Mouse (Mus musculus) gastrocnemius, postnatal 10 days (tissue): ENCODE data around the gene Kcnip1. TPM values are rescaled to one million over a fixed set of nuclear protein-coding genes. Genes with fewer than 3 reads are reported as not detected.

Experiments used
- DNase-seq: peaks from one replicate; pipeline ENCODE4 v3.0.0; 2021; ENCODE audit warnings: mixed read lengths
- total RNA-seq, 2 experiments: library from RNA; stranded (reverse); gene quantifications; 2 replicates each; pipeline ENCODE4 v1.2.3; 2021

The Kcnip1 gene
- total RNA-seq, 2 experiments from 2014 or later = 0.14 to 0.18 TPM

- no peak for DNase-seq
These were observed 6.4 kb downstream of the Kcnip1 start for GRCm38 (mm10) chr11:33986525-33986924.

- no peak for DNase-seq
These were observed 12.8 kb downstream of the Kcnip1 start for GRCm38 (mm10) chr11:33980146-33980545.

- no peak for DNase-seq
These were observed 17.8 kb downstream of the Kcnip1 start for GRCm38 (mm10) chr11:33975121-33975520.

GRCm38 (mm10) chr11:33974341-33975040 lies 18.5 kb downstream of the Kcnip1 start:
- DNase-seq = no peak

GRCm38 (mm10) chr11:33972114-33972513 lies 20.8 kb downstream of the Kcnip1 start:
- no peak for DNase-seq

- DNase-seq = no peak
These were observed 23.8 kb downstream of the Kcnip1 start for GRCm38 (mm10) chr11:33969199-33969598.

GRCm38 (mm10) chr11:33967708-33968107 lies 25.2 kb downstream of the Kcnip1 start:
- no peak for DNase-seq

- no peak for DNase-seq
These were observed 27.6 kb downstream of the Kcnip1 start for GRCm38 (mm10) chr11:33965380-33965779.

GRCm38 (mm10) chr11:33962688-33963407 lies 30.1 kb downstream of the Kcnip1 start, which contains the start of gene Kcnmb1:
TSS of gene Kcnmb1 (plus strand) at chr11:33963013.
- no peak for DNase-seq

GRCm38 (mm10) chr11:33962178-33962577 lies 30.8 kb downstream of the Kcnip1 start:
- DNase-seq = no peak

- DNase-seq = peak; percentile 68
These were observed 34.2 kb downstream of the Kcnip1 start for GRCm38 (mm10) chr11:33958713-33959112.

GRCm38 (mm10) chr11:33957595-33957994 lies 35.4 kb downstream of the Kcnip1 start:
- DNase-seq = no peak

GRCm38 (mm10) chr11:33956623-33957022 lies 36.3 kb downstream of the Kcnip1 start:
- no peak for DNase-seq

- no peak for DNase-seq
These were observed 37.0 kb downstream of the Kcnip1 start for GRCm38 (mm10) chr11:33955982-33956381.

GRCm38 (mm10) chr11:33951684-33952625 lies 41.0 kb downstream of the Kcnip1 start:
- no peak for DNase-seq

- DNase-seq = no peak
These were observed 41.8 kb downstream of the Kcnip1 start for GRCm38 (mm10) chr11:33951155-33951554.

- no peak for DNase-seq
These were observed 46.5 kb downstream of the Kcnip1 start for GRCm38 (mm10) chr11:33946501-33946900.

GRCm38 (mm10) chr11:33944786-33945328 lies 48.1 kb downstream of the Kcnip1 start:
- DNase-seq = no peak

- DNase-seq = no peak
These were observed 48.7 kb downstream of the Kcnip1 start for GRCm38 (mm10) chr11:33944067-33944785.

GRCm38 (mm10) chr11:33943565-33943964 lies 49.4 kb downstream of the Kcnip1 start:
- no peak for DNase-seq

- DNase-seq = no peak
These were observed 53.4 kb downstream of the Kcnip1 start for GRCm38 (mm10) chr11:33939456-33940113.
